Mouse (Mus musculus) liver, adult 2 months (tissue): ENCODE measurements around the gene Crb1.

Experiments used
- CTCF ChIP-seq: fragments of 200-500 bp; IDR thresholded peaks from 2 replicates; pipeline ENCODE4 v1.5.1; 2011; ENCODE audit warnings: low read depth, low read length, control low read depth
- POLR2A ChIP-seq: fragments of 200-500 bp; IDR thresholded peaks from 2 replicates; pipeline ENCODE4 v1.6.1; 2011; ENCODE audit warnings: low read length, control low read depth; ENCODE audit not compliant: insufficient read depth; ENCODE audit errors: extremely low read depth

DNA sequence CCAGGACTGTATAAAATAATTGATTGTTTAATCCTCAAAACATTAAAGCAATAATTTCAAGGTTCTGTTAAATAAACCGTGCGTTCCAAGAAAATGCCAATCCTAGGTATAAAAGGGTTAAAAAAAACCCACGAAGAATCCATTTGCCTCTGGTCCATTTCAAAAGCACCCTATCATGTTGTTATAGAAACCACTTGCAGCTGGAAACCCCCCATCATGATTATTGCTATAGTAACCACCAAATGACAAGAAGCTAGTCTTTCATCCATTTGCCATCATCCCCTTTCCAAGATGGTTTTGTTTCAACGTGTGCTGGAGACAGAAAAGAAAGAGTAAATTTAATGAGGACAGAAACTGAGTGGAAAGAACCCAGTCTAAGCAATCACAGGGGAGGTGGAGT, 28.3 kb downstream of the Crb1 start:
- no peak for TF ChIP-seq CTCF
- no peak for TF ChIP-seq POLR2A
